Mouse (Mus musculus): ENCODE measurements at regions not wholly inside any gene's neighbourhood (a gene's known extent, or its start where the extent isn't known, plus 50 kb on each side); places are given as distances from the start of the nearest gene placed in this dataset.
"Not testable (repeated sequence)": the region's sequence is repeated elsewhere in the genome, so short reads cannot be mapped to it uniquely, and the experiment has no call there.

DNA sequence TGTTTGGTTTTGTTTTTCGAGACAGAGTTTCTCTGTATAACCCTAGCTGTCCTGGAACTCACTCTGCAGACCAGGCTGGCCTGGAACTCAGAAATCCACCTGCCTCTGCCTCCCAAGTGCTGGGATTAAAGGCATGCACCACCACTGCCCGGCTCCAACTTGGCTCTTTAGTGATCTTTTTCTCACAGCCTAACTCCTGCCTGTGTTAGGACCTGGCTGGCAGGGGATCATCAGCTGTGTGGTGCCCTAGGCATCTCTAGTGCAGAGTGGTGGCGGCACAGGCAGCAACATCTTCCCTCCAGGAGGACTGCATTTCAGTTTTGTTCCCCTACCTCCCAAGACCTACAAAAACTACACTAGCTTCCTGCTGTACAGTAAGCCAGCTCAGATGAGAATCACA lies 54.4 kb upstream of the Spon1 start:
- TF ChIP-seq POLR2A (IDR thresholded peaks at IDR 0.05; ENCODE audit: insufficient read length, low read depth); MYOD1 (IDR thresholded peaks at IDR 0.05; ENCODE audit: control insufficient read depth in 1 of 3, insufficient read length in 2 of 3, low read depth in 2 of 3); TCF12 (IDR thresholded peaks at IDR 0.05; ENCODE audit: insufficient read depth, poor library complexity, severe bottlenecking); E2F4 (IDR thresholded peaks at IDR 0.05; ENCODE audit: insufficient read depth); TCF3 (IDR thresholded peaks at IDR 0.05; ENCODE audit: insufficient read length, low read depth); MAX (IDR thresholded peaks at IDR 0.05; ENCODE audit: low read depth); USF1 (IDR thresholded peaks at IDR 0.05; ENCODE audit: low read depth); MYOG (IDR thresholded peaks at IDR 0.05; ENCODE audit: control insufficient read depth in 1 of 3, insufficient read depth in 1 of 3, insufficient read length in 2 of 3, low read depth in 2 of 3); CEBPB (IDR thresholded peaks at IDR 0.05; ENCODE audit: insufficient read depth, poor library complexity, severe bottlenecking): not testable (repeated sequence)
